Mouse (Mus musculus): ENCODE results near the gene Prkaa1. TPM values are rescaled to one million over a fixed set of nuclear protein-coding genes. Genes with fewer than 3 reads are reported as not detected.
A peak's percentile ranks its signal among the peaks of the same experiment; 100 is the strongest.

Prkaa1 gene
- polyA plus RNA-seq (2017; shearing (Covaris generic)): 10 to 100 TPM; 22.4 to 23.6 TPM

DNA sequence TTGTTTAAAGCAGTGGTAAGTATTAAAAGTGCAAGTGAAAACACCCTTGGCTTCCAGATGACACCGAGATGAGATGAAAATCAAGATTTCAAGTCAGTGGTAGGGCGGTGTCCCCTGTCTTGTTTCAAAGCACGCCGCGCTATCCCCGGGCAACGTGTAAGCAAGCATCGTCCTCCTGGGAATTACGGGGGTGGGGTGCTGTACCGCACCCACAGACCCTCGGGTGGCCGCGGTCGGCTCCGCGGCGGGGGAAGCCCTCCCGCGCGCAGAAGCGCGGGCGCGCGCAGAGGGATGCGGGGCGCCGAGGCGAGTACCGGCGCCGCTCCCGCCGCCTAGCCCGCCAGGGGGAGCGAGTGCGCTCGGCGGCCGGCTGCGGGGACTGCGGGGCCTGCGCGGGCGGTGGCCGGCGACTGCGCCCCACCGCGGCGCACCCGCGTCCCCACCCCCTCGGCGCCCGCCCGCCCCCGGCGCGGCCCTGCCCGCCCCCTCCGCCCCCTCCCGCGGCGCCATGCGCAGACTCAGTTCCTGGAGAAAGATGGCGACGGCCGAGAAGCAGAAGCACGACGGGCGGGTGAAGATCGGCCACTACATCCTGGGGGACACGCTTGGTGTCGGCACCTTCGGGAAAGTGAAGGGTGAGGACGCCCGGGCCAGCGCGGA, at the start of gene Prkaa1:
Gene Prkaa1, plus strand, starts transcription at position 501 of the 660 bp plus-strand sequence.
- ATAC-seq: peak; percentile 61

DNA sequence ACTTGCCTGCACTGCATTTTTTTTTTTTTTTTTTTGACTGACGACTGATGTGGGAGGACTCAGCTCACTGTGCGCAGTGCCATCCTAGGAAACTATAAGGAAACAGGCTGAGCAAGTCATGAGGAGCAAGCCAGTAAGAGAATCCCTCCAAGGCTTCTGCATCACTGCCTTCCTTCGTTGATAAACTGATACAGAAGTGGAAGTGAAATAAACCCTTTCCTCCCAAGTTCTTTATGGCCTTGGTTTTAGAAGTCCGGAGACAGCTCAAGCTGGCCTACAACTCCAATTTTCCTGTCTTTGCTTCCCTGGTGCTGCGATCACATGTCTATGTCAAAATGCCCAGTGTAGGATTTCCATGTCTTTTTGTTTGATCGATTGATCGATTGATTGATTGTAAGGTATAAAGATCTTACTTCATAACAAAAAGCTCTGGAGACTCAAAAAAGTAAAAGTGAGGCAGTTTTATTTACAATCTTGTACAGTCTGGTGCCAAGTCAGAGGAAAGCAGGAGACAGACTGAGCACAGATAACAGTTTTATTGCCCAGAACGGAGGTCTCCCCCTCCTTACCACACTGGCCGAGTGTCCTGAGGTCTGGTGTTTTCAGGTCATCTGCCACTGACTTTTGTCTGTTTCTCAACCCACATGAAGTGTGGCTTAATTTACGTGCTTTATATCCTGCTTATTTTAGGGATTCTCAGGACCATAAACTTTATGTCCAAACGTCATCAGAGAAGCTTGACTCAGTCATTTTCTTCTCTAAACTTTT, 47.9 kb upstream of the Prkaa1 start:
- no peak for ATAC-seq

DNA sequence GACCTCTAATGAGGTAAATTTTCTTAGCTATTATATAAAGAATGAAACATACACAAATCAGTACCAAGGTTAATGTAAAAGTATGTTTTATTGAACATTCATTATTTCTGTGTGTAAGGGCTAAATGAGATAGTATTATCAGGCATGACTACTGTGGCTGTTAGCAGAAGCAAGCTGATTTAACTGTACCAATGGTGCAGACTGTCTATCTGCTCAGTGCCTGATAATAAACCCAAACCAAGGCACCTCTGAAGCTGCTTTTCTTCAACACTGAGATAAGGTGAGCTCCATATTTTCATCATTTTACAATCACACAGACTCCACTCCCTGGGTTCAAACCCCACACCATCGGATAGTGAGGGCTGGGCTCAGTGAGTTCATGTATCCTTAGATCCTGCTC, 46.3 kb upstream of the Prkaa1 start:
- ATAC-seq: no peak

DNA sequence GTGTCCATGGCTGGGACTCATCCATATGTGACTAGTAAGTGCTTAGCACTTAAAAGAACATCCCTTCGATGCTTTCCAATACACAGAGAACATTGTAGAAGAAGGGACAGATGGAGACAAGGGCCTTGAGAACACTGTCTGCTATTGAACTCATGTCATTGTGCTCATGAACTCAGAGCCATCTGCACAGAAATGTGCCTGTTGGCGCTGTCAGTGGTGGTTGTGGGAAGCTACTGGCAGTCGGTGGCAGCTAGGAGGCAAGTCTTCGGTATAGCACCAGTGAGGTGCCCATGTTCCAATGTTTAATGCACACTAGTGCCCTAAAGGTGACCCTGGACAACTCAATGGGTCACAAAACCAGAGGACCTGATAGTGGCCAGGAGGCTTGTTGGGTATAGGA, 41.3 kb upstream of the Prkaa1 start:
- no peak for ATAC-seq

DNA sequence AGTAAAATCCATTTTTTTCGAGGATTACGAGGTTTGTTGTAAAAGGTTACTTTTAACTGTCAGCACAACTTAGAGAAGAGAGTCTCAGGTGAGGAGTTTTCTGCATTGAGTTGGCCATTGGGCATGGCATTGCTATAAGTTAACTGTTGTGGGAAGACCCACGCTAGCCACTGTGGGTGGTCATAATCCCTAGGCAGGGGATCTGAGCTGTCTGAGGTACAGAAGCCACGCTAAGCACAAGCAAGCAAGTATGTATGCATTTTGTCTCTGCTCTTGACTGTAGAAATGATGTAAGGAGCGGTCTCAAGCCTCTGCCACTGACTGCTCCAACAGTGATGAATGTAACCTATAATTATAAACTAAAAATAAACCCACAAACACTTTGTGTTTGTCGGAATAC, 37.8 kb upstream of the Prkaa1 start:
- ATAC-seq: no peak

DNA sequence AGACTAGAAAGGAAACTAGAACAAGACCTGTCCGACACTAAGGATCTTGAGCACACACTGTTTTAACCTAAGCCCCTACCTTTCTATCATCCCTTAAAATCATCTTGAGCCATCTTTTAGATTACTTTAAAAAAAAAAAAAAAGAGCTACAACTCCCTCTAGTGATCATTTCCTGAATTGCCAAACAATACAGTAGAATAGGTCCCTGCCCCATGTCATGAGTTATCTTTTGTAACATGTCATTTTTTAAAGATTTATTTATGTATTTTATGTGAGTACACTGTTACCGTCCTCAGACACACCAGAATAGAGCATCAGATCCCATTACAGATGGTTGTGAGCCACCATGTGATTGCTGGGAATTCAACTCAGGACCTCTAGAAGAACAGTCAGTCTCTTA, 37.4 kb upstream of the Prkaa1 start:
- ATAC-seq: peak; percentile 33

DNA sequence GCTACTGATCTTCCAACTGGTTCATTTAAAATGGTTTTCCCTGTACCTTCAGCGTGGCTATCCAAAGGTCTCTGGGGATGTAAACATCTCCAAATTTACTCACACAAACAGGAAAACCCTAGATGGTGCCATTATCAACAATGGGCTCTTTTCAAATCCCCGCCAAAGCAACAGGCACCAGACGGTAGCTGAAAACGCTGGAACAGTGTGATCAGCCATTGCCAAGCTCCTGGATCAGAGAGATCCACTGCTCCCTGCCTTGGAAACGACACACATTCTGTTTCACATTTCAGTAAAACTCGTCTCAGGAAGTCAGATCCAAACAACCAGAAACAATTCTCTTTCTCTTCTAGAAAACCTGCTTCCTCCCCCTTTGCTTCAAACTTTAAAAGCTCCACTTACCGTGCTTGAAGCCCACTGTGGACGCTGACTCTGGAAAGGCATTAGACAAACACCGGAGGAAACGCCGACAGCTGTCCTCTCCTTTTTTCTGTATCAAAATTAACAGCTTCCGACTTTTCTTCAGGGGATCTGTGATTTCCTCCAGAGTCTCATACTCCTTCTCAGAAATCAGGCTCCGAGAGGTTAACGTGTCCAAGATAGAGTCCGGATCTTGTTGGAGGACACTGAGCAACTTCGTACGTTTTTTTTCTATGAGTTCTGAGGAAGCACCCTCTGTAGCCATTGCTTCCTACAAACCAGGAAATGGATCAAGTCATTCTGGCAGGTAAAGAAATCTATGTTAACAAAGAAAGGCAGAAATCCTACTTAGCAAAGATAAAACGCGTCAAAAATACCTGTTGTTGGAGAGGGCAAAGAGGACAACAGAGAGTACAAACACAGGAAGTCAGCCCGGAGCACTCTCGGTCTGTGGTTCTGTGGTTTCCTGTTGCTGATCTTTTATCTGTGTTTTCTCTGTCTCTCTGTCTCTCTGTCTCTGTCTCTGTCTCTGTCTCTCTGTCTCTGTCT, 35.7 kb upstream of the Prkaa1 start, which contains the start of gene Card6:
Gene Card6, minus strand, starts transcription at position 854 of the 969 bp plus-strand sequence.
- ATAC-seq: peak; percentile 91

DNA sequence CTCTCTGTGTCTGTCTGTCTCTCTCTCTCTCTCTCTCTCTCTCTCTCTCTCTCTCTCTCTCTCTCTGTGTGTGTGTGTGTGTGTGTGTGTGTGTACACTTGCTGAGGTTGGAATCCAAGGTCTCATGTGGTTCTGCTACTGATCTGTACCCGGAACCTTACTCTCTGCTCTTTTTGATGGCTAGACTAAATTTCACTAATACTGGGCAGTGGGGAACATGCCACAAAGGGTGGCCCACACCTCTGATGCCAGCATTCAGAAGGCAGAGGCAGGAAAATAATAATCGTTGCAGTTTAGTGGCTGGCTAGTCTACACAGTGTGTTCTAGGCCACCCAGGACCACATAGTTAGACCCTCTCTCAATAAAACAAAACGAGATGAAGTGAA, 35.0 kb upstream of the Prkaa1 start:
- ATAC-seq: no peak

DNA sequence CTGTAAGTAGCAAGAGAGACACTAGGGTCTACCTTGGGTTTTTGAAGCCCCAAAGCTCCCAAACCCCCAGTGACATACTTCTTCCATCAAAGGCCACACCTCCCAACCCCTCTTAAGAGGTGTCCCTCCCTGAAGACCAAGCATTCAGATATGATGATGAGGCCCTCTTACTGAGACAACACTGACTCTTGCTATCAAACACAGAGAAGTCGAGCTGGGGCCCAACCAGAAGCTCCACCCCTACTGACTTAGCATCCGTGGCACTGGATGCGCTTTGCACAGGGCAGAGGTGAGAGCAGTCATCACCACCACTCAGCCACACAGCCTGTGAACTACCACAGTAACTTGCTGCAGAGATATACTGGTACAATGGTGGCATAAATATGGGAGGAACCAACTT, 31.0 kb upstream of the Prkaa1 start:
- no peak for ATAC-seq

DNA sequence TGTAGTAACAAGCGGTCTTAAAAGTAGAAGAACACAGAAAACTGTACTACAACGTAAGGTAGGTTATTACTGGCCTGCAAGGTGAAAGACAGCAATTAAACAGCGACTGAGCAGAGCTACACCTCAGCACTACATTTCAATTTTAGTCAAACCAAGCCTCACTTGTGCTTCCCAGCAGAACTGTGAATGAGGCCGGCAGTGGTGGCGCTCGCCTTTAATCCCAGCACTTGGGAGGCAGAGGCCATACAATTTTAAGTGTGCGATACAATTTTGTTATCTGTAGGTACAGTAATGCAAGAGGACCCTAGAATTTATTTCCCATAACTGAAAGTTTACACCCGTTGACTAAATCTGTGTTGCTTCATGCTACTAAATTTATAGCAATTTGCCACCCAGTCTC, 28.5 kb upstream of the Prkaa1 start:
- ATAC-seq: no peak

DNA sequence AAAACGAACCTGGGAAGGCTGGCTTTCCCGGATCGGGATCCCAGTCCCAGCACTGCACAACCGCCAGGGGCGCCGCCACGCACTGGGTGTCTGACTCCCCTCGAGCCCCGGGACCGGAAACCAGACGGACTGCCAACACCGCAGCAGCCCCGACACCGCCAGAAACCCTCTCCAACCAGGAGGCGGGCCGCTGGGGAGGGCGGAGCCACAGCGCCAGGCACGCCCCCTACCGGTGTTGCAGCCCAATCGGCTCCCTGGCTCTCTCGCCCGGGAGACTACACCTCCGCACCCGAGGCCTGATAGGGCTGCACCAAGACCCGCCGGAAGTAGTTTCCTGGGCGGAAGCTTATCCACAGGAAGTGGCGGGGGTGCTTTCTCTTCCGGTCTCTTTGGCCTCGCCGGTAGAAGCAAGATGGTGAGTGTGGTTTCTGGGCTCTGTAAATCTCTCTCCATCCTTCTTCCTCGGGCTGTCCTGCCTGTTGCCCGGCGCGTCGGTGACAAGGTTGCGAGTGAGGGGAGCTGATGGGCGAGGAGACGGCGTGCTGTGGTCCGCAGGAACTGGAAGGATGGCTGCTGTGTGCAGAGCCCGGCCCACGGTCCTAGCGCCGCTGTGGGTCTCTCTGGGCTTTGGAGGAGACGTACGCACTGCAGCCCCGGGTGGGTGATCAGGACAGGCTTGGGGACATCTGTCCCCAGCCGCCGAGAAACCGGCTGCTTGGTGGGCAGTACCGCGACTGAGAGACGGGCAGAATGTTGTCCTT, 27.2 kb upstream of the Prkaa1 start, which contains the start of gene Rpl37:
Gene Rpl37, plus strand, starts transcription at position 376 of the 761 bp plus-strand sequence.
- peak; percentile 95 for ATAC-seq

DNA sequence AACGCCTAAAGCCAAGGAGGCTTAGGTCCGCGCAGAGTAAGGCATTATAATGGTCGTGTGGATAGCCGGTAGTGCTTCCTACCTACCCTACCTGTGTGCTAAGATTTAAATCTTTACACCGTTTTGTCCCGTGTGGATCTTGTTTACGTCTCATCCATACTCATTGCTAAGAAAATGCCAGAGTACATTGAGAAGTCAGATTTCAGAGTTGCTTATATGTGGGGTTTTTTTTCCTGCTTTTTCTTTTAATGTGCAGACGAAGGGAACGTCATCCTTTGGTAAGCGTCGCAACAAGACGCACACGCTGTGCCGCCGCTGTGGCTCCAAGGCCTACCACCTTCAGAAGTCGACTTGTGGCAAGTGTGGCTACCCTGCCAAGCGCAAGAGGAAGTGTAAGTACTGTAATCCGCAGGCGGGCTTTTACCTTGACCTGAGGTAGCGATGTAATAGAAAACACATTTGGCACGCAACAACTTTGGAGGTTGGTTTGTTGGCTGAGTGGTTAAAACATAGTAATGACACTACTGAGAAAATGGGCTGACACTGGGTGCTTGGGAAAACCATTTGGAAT, 26.5 kb upstream of the Prkaa1 start:
- ATAC-seq: no peak

DNA sequence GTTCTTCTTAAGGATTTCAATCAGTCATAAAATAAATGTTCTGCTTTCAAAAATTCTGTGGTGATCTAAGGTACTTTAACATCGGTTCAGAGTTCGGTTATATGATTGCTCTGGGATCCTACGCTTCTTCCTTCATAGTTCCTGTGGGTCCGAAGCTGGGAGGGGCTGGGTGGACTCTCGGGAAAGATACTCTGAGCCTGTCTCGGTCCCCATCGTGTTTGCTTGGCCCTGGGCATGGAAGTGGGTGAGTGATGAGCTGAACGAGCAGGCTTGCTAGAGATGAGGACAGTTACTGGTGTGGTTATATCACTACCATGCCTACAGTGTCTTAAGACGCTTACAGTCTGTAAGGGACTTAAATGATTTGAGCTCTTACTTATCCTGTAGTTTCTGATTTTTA, 25.0 kb upstream of the Prkaa1 start:
- no peak for ATAC-seq

DNA sequence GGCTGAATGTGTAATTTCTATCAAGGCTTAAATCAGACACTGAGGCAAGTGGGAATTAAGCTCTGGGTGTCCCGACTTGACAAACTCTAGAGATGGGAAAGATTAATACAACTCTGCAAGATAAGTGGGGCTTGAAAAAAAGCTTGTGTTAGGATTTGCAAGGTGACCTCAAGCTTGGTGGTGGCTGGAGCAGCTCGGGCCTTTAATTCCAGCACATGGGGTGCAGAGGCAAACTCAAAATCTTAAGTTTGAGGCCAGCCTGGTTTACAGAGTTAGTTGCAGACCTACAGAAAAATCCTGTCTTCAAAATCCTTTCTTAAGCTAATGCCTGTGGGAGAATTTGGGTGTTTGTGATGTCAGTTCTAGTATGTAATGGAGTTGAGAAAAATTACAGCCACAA, 24.5 kb upstream of the Prkaa1 start:
- ATAC-seq: no peak

DNA sequence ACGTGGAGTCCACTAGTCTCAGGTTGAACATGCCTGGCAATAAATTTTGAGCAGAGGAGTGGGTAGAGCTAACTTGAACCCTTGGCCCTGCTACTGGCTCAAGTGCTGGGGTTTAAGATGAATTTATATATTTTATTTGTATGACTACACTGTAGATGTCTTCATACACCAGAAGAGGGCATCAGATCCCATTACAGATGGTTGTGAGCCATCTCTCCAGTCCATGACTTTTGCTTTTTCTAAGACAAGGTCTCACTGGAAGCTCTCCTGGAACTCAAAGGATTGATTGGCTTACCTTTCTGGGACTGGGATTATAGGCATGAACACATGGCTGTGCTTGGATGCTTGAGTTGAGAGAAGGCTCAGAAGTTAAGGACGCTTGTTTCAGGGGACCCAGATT, 24.0 kb upstream of the Prkaa1 start:
- no peak for ATAC-seq

DNA sequence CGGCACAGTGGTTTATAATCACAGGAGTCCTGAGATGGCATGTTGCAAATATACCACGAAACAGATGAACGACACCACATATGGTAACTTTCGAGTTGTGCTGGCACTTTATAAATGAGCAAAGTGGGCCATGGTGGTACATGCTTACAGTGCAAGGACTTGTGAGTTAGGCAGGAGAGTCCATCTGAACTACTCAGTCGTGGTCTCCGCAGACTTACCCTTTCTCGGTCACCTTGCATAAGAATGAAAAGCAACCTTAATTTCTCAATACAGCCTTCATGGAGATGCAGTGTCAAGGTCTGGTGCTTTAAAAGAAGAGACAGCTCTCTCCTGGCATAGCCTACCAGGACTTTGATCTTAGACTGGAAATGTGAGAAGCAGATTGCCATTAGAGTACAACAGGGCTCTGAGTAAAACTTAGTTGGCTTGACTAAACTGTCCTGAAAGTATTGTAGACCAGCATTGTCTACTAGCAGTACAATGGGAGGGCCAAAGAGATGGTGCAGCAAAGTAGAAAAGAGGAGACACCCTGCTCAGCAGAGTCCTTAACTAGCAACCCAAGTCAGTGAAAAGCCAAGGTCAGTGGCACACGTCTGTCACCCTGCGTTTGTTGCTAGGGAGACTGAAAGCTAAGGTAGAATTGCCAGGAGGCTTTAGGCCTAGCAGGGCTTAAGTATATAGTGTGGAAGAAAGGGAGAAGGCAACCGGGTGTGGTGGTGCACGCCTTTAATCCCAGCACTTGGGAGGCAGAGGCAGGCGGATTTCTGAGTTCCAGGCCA, 21.9 kb upstream of the Prkaa1 start:
- no peak for ATAC-seq

DNA sequence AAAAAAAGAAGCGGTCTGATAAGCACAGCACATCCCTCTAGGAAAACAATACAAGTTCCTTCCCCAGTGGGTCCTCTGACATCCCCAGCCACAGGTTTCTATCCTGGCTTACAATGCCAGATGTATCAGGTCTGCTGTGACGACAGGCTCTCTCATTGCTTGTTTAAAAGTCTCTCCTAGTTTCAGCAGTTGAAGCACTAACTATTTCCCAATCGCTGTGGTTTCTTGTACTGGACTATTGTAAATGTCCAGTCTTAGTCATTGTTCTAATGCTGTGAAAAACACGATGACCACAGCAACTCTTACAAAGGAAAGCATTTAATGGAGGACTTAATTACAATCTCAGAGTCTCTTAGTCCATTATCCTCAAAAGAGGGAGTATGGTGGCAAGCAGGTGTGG, 17.2 kb upstream of the Prkaa1 start:
- no peak for ATAC-seq

DNA sequence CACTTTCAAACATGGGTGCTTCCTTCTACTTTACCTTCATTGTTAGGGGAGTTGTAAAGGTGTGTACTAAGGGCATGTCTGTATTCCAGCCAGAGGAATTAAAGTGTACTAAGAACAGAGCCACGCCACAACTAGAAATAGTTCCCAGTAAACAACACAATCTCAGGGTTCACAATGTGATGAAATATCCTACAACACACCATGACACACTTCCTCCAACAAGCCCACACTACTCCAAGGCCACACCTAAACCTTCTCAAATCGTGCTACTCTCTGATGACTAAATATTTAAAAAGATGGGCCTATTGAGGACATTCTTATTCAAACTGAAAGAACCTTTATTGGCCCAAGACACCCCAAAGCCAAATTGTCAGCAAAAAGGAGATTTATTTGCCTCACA, 16.2 kb upstream of the Prkaa1 start:
- no peak for ATAC-seq

DNA sequence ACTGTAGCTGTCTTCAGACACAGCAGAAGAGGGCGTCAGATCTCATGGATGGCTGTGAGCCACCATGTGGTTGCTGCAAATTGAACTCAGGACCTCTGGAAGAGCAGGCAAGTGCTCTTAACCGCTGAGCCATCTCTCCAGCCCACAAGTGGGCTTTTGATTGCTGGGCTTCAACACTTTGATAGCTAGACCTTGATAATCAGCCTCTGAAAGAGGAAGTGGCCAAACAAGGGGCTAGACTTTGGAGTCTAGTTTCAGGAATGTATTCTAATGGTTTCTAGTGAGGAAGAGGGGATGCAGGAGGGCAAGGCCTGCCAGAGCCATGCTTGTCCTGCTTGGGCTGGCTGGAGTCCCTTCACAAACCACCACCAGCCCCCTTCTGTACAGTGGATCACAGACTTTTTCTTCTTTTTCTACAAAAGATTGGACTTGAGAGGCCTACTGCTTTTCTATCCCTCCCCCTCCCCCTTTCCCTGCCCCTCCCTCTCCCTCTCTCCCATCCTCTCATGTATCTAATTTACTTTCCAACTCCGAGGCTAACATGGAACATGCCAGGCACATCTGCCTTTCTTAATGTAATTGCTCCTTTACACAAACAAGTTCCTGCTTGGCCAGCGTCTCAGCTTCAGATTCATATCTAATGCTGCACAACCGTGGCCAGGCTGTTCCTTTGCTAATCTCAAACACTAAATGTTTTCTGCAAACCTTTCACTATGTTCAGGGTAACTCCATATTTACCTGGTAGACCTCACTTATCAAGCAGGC, 15.3 kb upstream of the Prkaa1 start:
- ATAC-seq: no peak

DNA sequence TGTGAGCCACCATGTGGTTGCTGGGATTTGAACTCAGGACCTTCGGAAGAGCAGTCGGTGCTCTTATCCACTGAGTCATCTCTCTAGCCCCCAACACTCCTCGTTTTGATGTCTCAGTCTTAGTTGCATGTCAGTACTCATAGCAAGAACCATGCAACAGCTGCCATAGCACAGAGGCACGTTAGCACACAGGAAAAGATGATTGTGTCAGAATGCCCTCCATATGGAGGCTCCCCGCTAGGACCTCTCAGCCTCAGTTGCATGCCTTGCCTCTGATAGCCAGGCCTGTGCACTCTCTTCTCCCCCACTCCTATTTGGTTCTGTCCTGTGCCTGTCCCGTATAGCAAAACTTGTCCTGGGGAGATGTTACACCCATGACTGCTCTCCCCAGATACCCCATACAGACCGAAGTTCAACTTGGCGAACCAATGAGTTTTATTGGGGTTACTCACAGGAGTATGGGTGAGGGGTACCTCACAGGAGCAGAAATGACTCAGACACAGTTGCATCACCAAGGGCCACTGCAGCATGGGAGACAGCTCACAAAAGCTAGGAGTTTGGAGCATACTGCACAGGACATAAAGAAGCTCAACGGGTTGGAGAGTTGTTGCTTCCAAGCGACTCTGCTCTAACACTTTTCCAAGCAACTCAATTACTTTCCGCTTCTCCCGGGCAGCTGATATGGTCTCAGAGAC, 14.4 kb upstream of the Prkaa1 start:
- no peak for ATAC-seq
